ENCODE assay signal across 25 mouse cellular contexts in the genomic region with DNA sequence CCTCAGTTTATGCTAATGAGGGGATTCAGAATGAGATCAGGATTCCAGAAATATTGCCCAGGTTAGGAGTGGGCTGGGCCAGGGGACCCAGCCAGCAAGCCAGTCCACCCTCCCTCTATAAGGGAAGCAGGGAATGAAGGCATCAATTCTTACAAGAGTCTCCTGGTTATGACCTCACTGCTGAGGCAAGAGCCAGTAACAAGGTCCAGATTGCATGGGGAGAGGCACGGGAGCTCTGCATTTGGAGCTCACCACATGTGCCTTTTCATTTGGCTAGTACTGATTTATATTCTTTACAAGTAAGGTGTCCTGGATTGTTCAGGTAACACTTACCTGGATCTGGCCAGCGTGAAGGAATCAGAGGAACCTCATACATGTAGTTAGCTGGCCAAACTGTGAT. TPM values are rescaled to one million over a fixed set of nuclear protein-coding genes. Genes with fewer than 3 reads are reported as not detected.
DNase-seq lines count a peak whose midpoint lies in the region; ATAC-seq lines count a peak whose summit lies in the region.
"Had no signal": no experiment of that assay in that cellular context is flagged by ENCODE, and none has a peak within 500 bp of the region (broad histone marks: within the 10 kb centered on the region; RNA-seq: fewer than 3 reads in every experiment).

No protein-coding gene starts in this region.

- no peak overlapping the region for H3K27ac ChIP-seq in embryonic facial prominence, embryonic 11.5 days (replicated peaks; ENCODE audit: low read depth, low read length)
- H3K27ac ChIP-seq in embryonic facial prominence, embryonic 10.5 days (replicated peaks): no peak overlapping the region
- no peak overlapping the region for H3K27ac ChIP-seq in limb, embryonic 12.5 days
- H3K27ac ChIP-seq in limb, embryonic 10.5 days: no peak overlapping the region

- H3K9me3 ChIP-seq in embryonic facial prominence, embryonic 11.5 days (replicated peaks; ENCODE audit: control insufficient read depth, low read length): no peaks in the 10 kb centered on the region
- no peaks in the 10 kb centered on the region for H3K9me3 ChIP-seq in embryonic facial prominence, embryonic 10.5 days
- H3K9me3 ChIP-seq in limb, embryonic 12.5 days: no peaks in the 10 kb centered on the region
- H3K9me3 ChIP-seq in limb, embryonic 10.5 days (replicated peaks): no peaks in the 10 kb centered on the region
- H3K9me3 ChIP-seq: G1E had no signal

- intact Hi-C loops in heart, postnatal 14 days (cut with DNase I): no loop called here

- H3K4me3 ChIP-seq in embryonic facial prominence, embryonic 11.5 days (ENCODE audit: low read depth, low read length): no peak overlapping the region
- no peak overlapping the region for H3K4me3 ChIP-seq in embryonic facial prominence, embryonic 10.5 days
- H3K4me3 ChIP-seq in limb, embryonic 12.5 days (replicated peaks): no peak overlapping the region
- H3K4me3 ChIP-seq in limb, embryonic 10.5 days: no peak overlapping the region

- no peak overlapping the region for H3K4me2 ChIP-seq in embryonic facial prominence, embryonic 11.5 days (ENCODE audit: low read depth, low read length)
- no peak overlapping the region for H3K4me2 ChIP-seq in limb, embryonic 12.5 days

- no peak overlapping the region for H3K9ac ChIP-seq in embryonic facial prominence, embryonic 11.5 days (replicated peaks; ENCODE audit: low read length)
- no peak overlapping the region for H3K9ac ChIP-seq in limb, embryonic 12.5 days (replicated peaks)

- H3K36me3 ChIP-seq in embryonic facial prominence, embryonic 11.5 days (replicated peaks; ENCODE audit: control insufficient read depth, insufficient read depth, low read depth, low read length): no peaks in the 10 kb centered on the region
- no peaks in the 10 kb centered on the region for H3K36me3 ChIP-seq in embryonic facial prominence, embryonic 10.5 days (replicated peaks)
- no peaks in the 10 kb centered on the region for H3K36me3 ChIP-seq in limb, embryonic 12.5 days
- H3K36me3 ChIP-seq in limb, embryonic 10.5 days: no peaks in the 10 kb centered on the region
- H3K36me3 ChIP-seq: G1E had no signal

- ATAC-seq in embryonic facial prominence, embryonic 11.5 days (replicated peaks; ENCODE audit: insufficient number of reproducible peaks, low FRiP score, low TSS enrichment, low read depth): no peak
- ATAC-seq in limb, embryonic 12.5 days (ENCODE audit: insufficient number of reproducible peaks, insufficient read depth, low FRiP score, low TSS enrichment, low read depth): 0 out of 2 replicates have a peak, but pooled peaks have one; percentile 42
- ATAC-seq: activated CD4-positive, CD25-positive, alpha-beta regulatory T cell, adult 4 months; CD4-positive, CD25-positive, alpha-beta regulatory T cell, adult 4 months; Patski had no signal

- no peaks in the 10 kb centered on the region for H3K4me1 ChIP-seq in embryonic facial prominence, embryonic 11.5 days (ENCODE audit: control insufficient read depth, insufficient read depth, low read length)
- H3K4me1 ChIP-seq in embryonic facial prominence, embryonic 10.5 days: no peaks in the 10 kb centered on the region
- no peaks in the 10 kb centered on the region for H3K4me1 ChIP-seq in limb, embryonic 12.5 days (replicated peaks)
- H3K4me1 ChIP-seq in limb, embryonic 10.5 days: no peaks in the 10 kb centered on the region

- peak; percentile 24 for DNase-seq in embryonic facial prominence, embryonic 11.5 days (ENCODE audit: low spot score)
- no peak for DNase-seq in embryonic facial prominence, embryonic 10.5 days (ENCODE audit: low spot score)
- DNase-seq in heart, adult 11 months: peak; percentile 82
- DNase-seq in heart, postnatal 14 days: no peak
- no peak for DNase-seq in limb, embryonic 10.5 days (ENCODE audit: low spot score)
- peak; percentile 53 for DNase-seq in MN1 (ENCODE audit: low spot score)
- DNase-seq in kidney, adult 9 months: no peak
- DNase-seq: adrenal gland, adult 2 months; adrenal gland, adult 8-10 months; adrenal gland, postnatal 10 days; adrenal gland, postnatal 14 days; adrenal gland, postnatal 25 days; adrenal gland, postnatal 36 days; B cell, adult 2 months; cerebellum, adult 11 months; cerebellum, adult 11-12 months; cerebellum, adult 18-20 months had no signal

- H3K27me3 ChIP-seq in embryonic facial prominence, embryonic 11.5 days (ENCODE audit: control insufficient read depth, insufficient read depth, low read length): no peaks in the 10 kb centered on the region
- H3K27me3 ChIP-seq in embryonic facial prominence, embryonic 10.5 days (replicated peaks; ENCODE audit: low read depth, poor library complexity, severe bottlenecking): no peaks in the 10 kb centered on the region
- H3K27me3 ChIP-seq in limb, embryonic 12.5 days: no peaks in the 10 kb centered on the region
- no peaks in the 10 kb centered on the region for H3K27me3 ChIP-seq in limb, embryonic 10.5 days (ENCODE audit: low read depth, poor library complexity, severe bottlenecking)
- H3K27me3 ChIP-seq: CH12.LX had no signal

- 80% methylated on average over 2 of the region's 2 CpGs for WGBS in embryonic facial prominence, embryonic 11.5 days
- 65% methylated on average over 2 of the region's 2 CpGs for WGBS in embryonic facial prominence, embryonic 10.5 days
- 40% methylated on average over 2 of the region's 2 CpGs for WGBS in limb, embryonic 12.5 days
- WGBS in limb, embryonic 10.5 days: 69% methylated on average over 2 of the region's 2 CpGs

RNA-seq across cellular contexts. Expression of a gene that starts 22.3 kb away (rescaled TPM):
- 6.4 and 8.1 TPM in 2 replicates for polyA plus RNA-seq in embryonic facial prominence, embryonic 11.5 days (2014; fragmentation: Nextera tagmentation; extraction: Ambion mirVana)
- 3.2 and 3.5 TPM in 2 replicates for polyA plus RNA-seq in embryonic facial prominence, embryonic 10.5 days (2016; fragmentation: Nextera tagmentation; extraction: Ambion mirVana)
- 10 to 100 TPM; 19.8 to 21.1 TPM for total RNA-seq in heart, postnatal 14 days (2021)
- polyA plus RNA-seq in limb, embryonic 12.5 days (2016; fragmentation: Nextera tagmentation; extraction: Ambion mirVana): 3.6 and 4.1 TPM in 2 replicates
- 1.3 and 1.9 TPM in 2 replicates for polyA plus RNA-seq in limb, embryonic 10.5 days (2016; fragmentation: Nextera tagmentation; extraction: Ambion mirVana)
- total RNA-seq: CH12.LX, MEL had no signal
- polyA plus RNA-seq: C2C12, G1E, Patski had no signal

RNA-seq across cellular contexts. Expression of a gene that starts 48.8 kb away (rescaled TPM):
- polyA plus RNA-seq in embryonic facial prominence, embryonic 11.5 days (2014; fragmentation: Nextera tagmentation; extraction: Ambion mirVana): 3.0 and 3.6 TPM in 2 replicates
- polyA plus RNA-seq in embryonic facial prominence, embryonic 10.5 days (2016; fragmentation: Nextera tagmentation; extraction: Ambion mirVana): 2.1 and 2.3 TPM in 2 replicates
- 10 to 100 TPM; 26.6 to 34.5 TPM for total RNA-seq in heart, postnatal 14 days (2021)
- 2.9 and 3.0 TPM in 2 replicates for polyA plus RNA-seq in limb, embryonic 12.5 days (2016; fragmentation: Nextera tagmentation; extraction: Ambion mirVana)
- polyA plus RNA-seq in limb, embryonic 10.5 days (2016; fragmentation: Nextera tagmentation; extraction: Ambion mirVana): 0.60 and 1.2 TPM in 2 replicates
- total RNA-seq: CH12.LX, MEL had no signal
- polyA plus RNA-seq: C2C12, G1E, Patski had no signal

Comparison
In these comparisons a context has a peak if more than half of its experiments do, and no peak if none do; other contexts are left out.
1. DNase-seq: peak in embryonic facial prominence, embryonic 11.5 days (single experiment), heart, adult 11 months (single experiment) and MN1 (single experiment); none in embryonic facial prominence, embryonic 10.5 days (single experiment), heart, postnatal 14 days (0 of 2), limb, embryonic 10.5 days (single experiment) and kidney, adult 9 months (single experiment).